Mouse (Mus musculus) brain, embryonic 14.5 days (tissue): Measurements from ENCODE around the gene Cfp.

Experiments
- CTCF ChIP-seq: fragments of 200-500 bp; IDR thresholded peaks from 2 replicates; pipeline ENCODE4 v1.5.1; 2012; ENCODE audit warnings: inconsistent platforms, mild to moderate bottlenecking, moderate library complexity, borderline replicate concordance; ENCODE audit not compliant: insufficient read depth, insufficient read length; ENCODE audit errors: extremely low read depth
- POLR2A ChIP-seq: fragments of 200-500 bp; IDR thresholded peaks from 2 replicates; pipeline ENCODE4 v1.6.1; 2012; ENCODE audit warnings: mild to moderate bottlenecking, inconsistent platforms, borderline replicate concordance; ENCODE audit not compliant: poor library complexity, insufficient read depth, insufficient read length, severe bottlenecking; ENCODE audit errors: extremely low read depth

GRCm38 (mm10) chrX:20946055-20946454 lies 14.7 kb upstream of the Cfp start:
- peak; percentile 66; the same call in 1 of the 2 replicates for TF ChIP-seq CTCF
- no peak for TF ChIP-seq POLR2A
